Mouse (Mus musculus) bone marrow macrophage, adult 2 months (primary cell): ENCODE results near the gene Gp6. TPM values are rescaled to one million over a fixed set of nuclear protein-coding genes. Genes with fewer than 3 reads are reported as not detected.
"Not testable (repeated sequence)": the region's sequence is repeated elsewhere in the genome, so short reads cannot be mapped to it uniquely, and the experiment has no call there.

Experiments used
- H3K27ac ChIP-seq: 2 replicates; pipeline ENCODE4 v1.5.1; 2012; ENCODE audit warnings: low read depth, low read length; ENCODE audit not compliant: insufficient read depth
- H3K4me1 ChIP-seq: 2 replicates; pipeline ENCODE4 v1.6.1; 2012; ENCODE audit warnings: low read length; ENCODE audit not compliant: control insufficient read depth, insufficient read depth
- H3K4me3 ChIP-seq: 2 replicates; pipeline ENCODE4 v1.5.1; 2012; ENCODE audit warnings: mild to moderate bottlenecking, low read length, moderate library complexity; ENCODE audit not compliant: insufficient read depth
- CTCF ChIP-seq: IDR thresholded peaks from 2 replicates; pipeline ENCODE4 v1.5.1; 2012; ENCODE audit warnings: low read depth, mild to moderate bottlenecking, low read length, moderate library complexity
- POLR2A ChIP-seq: IDR thresholded peaks from 2 replicates; pipeline ENCODE4 v1.6.1; 2012; ENCODE audit warnings: mild to moderate bottlenecking, low read depth, low read length, borderline replicate concordance
- polyA plus RNA-seq: library from polyadenylated mRNA; stranded (reverse); fragments of >200 nt; gene quantifications from 2 replicates; pipeline ENCODE4 v1.2.4, GENCODE M21; 2012; ENCODE audit not compliant: missing spikeins, insufficient read depth, insufficient read length

Gene Gp6
- polyA plus RNA-seq, 1 experiment, result not detected

DNA sequence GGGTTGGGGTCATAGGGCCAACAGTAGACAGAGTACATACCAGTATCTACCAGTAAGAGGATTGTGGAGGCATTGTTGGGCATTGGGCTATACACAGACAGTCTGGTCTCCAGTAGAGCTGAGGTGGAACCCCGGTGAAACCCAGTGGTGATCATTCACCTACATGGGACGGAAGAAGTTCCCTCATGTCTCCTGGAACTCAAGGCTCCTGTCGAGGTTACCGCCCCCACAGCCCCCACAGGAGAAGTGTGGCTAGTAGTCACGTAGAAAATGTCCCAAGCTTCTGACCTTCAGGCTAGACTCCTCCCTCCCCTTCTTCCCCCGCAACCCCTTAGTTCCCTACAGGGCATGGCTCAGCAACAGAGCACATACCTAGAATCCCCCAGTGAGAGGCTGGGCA lies 22.1 kb upstream of the Gp6 start:
- no peak overlapping the region for H3K4me3 ChIP-seq
- TF ChIP-seq POLR2A, result no peak
- TF ChIP-seq CTCF, result no peak
- H3K4me1 ChIP-seq, result 0 out of 2 replicates have a peak, but pooled peaks cover 2% of the 10 kb centered on the region

DNA sequence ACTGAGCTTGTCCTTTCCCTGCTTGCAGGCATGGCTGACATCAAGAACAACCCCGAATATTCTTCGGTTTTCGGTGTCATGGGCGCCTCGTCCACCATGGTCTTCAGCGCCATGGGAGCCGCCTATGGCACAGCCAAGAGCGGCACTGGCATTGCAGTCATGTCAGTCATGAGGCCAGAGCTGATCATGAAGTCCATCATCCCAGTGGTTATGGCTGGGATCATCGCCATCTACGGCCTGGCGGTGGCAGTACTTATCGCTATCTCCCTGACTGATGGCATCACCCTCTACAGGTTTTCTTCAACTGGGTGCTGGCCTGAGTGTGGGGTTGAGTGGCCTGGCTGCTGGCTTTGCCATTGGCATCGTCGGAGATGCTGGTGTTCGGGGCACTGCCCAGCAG lies 14.9 kb upstream of the Gp6 start:
- H3K27ac ChIP-seq, H3K4me1 ChIP-seq, H3K4me3 ChIP-seq: not testable (repeated sequence)

More for the DNA sequence above, 22.1 kb upstream of the Gp6 start:
- H3K27ac ChIP-seq, result no peak overlapping the region

DNA sequence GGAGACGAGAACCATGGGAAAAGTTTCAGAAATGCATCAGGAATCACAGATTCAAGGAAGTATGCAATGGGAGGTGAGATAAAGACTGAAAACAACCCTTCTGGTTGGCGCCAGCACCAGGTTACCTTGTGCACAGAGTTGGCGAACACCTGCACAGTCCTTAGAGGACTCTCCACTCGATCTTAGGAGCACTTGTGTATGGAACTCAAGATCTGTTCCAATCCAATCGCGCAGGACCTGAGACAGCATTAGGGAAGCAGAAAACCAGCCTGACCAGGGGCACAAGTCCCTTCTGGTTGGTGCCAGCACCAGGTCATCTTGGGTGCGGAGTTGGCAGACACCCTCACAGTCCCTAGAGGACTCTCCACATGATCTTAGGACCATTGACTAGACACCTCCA lies 24.0 kb downstream of the Gp6 start:
- H3K27ac ChIP-seq, result no peak overlapping the region
- TF ChIP-seq CTCF, result no peak
- TF ChIP-seq POLR2A, result no peak
- no peak overlapping the region for H3K4me3 ChIP-seq
- H3K4me1 ChIP-seq, result peaks cover 6% of the 10 kb centered on the region

DNA sequence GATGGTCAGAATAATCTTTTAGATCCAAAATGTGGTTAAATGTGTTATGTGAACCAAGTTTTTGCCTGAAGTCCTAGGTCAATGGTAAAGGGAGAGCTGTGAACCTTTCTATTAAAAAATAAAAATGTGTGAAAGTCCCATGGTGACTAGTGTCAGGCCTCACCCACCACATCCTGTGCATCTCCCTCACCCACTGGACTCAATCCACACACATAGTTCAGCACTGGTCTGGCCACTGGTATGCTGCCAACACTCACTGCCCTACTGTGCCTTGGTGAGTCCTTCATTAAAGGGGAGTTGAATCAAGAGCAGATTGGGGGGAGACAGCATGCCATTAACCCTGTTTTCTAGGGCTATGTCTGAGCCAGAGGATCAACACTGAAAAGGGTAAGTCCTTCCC lies 60.0 kb downstream of the Gp6 start, which contains the start of gene Ncr1:
TSS of gene Ncr1 (plus strand) at position 216 of the 400 bp plus-strand sequence.
- Histone ChIP-seq H3K4me1 (no peaks in the 10 kb centered on the region), H3K4me3 (no peak within 1 kb of the TSS), H3K27ac (no peak within 1 kb of the TSS)
- no peak for TF ChIP-seq POLR2A
- TF ChIP-seq CTCF, result no peak

DNA sequence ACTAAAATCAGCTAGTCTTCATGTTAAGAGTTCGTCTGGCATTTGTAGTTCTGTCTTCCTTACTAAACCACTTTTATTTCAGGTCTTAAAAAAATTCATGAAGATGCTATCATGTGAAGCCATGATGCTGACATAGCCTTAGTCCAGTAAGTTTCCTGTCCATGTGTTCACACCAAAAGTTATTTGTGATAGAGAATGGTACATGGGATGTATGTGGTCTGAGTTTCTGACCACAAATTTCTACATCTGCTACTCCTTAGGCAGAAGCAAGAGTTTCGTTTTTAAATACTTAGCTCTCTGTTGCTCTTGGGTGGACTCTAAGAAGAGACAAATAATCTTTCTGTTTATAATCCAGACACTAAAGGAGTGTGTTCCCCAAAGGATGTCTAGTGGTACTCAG lies 74.2 kb downstream of the Gp6 start:
- H3K27ac ChIP-seq, result no peak overlapping the region
- H3K4me3 ChIP-seq, result no peak overlapping the region
- TF ChIP-seq POLR2A (no peak), CTCF (no peak)
- H3K4me1 ChIP-seq, result no peaks in the 10 kb centered on the region

Other genes starting within 250 kb of the Gp6 start
- 3.1 and 3.8 TPM in 2 replicates for gene Leng9, start 247.4 kb downstream of the Gp6 start, polyA plus RNA-seq
- gene Cdc42ep5, start 232.9 kb downstream of the Gp6 start, polyA plus RNA-seq, result not detected in 2 replicates
- gene Lilra5, start 160.0 kb downstream of the Gp6 start, polyA plus RNA-seq, result 0.63 and 0.78 TPM in 2 replicates
- gene Ncr1, start 60.0 kb downstream of the Gp6 start, polyA plus RNA-seq, result not detected in 2 replicates
- 6.5 and 7.5 TPM in 2 replicates for gene Rdh13, start 47.9 kb upstream of the Gp6 start, polyA plus RNA-seq
- 23.7 and 29.0 TPM in 2 replicates for gene Eps8l1, start 62.9 kb upstream of the Gp6 start, polyA plus RNA-seq
- 293 and 348 TPM in 2 replicates for gene Ppp1r12c, start 103.9 kb upstream of the Gp6 start, polyA plus RNA-seq
- 3.0 and 4.4 TPM in 2 replicates for gene Tnnt1, start 118.6 kb upstream of the Gp6 start, polyA plus RNA-seq
- 12.3 and 19.9 TPM in 2 replicates for gene Tnni3, start 126.5 kb upstream of the Gp6 start, polyA plus RNA-seq
- 8.2 and 8.9 TPM in 2 replicates for gene Dnaaf3, start 134.7 kb upstream of the Gp6 start, polyA plus RNA-seq
- not detected in 2 replicates for gene Syt5, start 149.8 kb upstream of the Gp6 start, polyA plus RNA-seq
- gene Ptprh, start 206.3 kb upstream of the Gp6 start, polyA plus RNA-seq, result not detected in 2 replicates
- 10.9 and 14.8 TPM in 2 replicates for gene Tmem86b, start 233.7 kb upstream of the Gp6 start, polyA plus RNA-seq